Mouse (Mus musculus) kidney, adult 9 months (tissue): ENCODE measurements around the gene Rpl36al.

Experiments
- DNase-seq: peaks from one replicate; pipeline ENCODE4 v3.0.0; 2022

Gene Rpl36al

DNA sequence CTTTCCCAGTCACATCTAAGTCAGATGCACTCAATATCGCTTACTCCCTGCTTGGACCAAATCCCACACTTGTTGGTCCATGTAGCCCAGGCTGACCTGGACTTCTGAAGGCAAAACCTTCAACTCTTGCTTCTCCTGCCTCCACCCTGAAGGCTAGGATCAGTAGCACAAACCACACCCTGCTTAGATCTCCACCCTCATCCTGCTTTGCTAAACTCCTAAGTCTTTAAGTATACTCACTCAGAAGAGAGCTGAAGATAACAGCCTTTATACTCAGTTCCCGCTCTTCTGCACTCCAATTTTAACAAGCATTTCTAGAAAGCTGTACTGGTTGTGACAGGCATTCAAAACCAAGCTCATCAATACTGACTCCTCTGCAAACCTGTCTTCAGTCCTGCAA is 26.8 kb downstream of the Rpl36al start:
- no peak for DNase-seq

DNA sequence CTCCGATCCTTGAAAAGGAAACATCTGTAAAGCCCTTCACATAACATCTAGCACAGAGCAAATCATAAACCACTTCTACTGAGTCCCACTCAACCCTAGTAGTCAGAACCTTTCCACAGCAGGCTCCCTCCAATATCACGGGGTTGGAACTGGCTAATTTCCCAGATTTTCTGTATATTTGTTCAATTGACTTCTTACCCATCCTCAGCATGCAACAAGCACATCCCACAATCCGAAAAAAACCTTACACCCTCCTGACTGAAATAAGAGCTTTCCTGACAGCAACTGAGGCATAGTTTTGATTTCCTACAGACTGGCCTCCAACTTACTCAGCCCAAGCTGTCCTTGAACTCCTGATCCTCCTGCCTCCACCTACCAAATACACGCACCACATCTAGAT is 27.4 kb downstream of the Rpl36al start:
- DNase-seq = no peak

DNA sequence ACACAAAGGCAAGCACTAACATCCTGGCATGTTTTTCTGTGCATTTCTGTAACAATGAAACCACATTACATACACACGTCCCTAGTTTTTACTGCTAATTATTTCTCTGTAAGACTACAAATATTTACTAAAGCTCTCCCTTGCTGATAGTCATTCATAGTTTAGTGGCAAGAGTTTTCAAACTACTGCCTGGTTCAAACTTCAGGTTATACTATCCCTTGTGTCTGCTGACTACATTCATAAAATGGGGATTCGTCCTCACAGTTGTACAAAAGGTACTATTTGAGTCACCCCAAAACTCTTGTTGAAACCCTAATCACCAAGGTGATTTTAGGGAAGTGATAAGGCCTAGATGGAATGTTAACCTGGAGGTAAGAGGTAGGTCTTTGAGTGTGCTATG is 28.0 kb downstream of the Rpl36al start:
- no peak for DNase-seq

DNA sequence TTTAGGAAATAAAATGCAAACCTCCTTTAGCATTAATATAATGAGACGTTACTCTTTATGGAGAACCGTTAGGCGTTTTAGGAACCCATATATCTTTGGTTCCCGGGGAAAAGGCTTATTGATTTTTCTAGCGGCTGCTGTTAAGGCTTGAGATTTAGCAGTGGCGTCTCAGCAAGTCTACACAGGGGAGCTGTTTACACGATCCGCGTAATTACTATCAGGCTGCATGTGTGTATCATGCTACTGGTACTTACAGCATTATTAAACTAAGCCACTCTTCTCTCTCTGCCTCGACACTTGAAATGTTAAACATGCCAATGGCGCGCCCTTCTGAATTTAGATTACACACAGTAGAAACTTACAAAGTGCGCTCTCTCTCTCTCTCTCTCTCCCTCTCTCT is 33.8 kb downstream of the Rpl36al start:
- no peak for DNase-seq

DNA sequence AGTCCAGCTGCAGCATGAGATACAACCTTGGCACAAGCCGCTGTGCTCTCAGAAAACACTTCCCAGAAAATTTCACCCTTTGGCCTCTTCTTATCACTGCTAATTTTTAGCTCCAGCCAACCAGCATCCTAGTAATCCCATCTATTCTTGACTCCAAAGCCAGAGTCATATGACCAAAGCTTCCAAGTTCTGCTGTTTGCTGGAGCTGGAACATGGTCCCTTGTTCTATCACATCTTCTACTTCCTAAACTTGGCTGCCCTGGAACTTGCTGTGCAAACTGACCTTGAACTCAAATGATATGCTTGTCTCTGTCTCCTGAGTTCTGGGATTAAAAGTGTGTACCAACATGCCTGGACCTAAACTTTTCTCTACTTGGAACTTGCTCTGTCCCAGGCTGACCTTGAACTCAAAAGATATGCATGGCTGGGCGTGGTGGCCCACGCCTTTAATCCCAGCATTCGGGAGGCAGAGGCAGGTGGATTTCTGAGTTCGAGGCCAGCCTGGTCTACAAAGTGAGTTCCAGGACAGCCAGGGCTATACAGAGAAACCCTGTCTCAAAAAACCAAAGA is 36.6 kb downstream of the Rpl36al start:
- DNase-seq = no peak

DNA sequence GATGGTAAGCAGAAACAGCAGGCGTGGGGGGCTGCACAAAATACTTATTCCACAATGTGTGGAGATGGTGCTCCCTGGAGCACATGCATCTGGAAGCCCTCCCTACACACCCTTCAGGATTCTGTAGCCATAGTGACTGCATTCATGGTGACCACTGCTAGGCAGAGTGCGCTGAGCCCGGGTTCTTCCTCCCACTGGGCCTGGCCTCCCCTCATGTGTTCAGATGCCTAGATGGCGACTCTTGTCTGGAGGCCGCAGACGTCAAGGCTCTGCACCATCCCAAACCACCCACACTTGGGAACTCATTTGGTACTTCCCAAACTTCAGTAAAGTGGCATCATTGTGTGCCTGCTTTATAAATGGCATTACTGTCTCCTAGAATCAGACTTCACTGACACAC is 40.4 kb downstream of the Rpl36al start:
- DNase-seq = no peak

DNA sequence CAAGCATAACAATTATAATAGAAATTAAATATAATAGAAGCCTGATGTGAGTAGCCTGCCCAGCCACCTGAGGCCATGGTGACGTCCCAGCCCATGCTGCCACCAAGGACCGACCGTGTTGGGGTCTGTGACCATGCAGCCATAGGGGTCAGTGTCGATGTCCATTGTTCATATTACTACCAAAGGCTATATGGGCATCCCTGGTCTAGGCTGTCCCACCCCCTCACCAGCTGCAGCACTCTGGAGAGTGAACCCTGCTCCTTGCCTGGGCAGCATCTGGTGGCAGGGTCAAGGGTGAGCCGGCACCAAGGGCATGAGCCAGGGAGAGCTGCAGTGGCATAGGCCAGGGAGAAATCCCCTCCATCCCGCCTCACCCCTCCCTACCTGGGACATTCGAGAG is 44.0 kb downstream of the Rpl36al start:
- DNase-seq = no peak

DNA sequence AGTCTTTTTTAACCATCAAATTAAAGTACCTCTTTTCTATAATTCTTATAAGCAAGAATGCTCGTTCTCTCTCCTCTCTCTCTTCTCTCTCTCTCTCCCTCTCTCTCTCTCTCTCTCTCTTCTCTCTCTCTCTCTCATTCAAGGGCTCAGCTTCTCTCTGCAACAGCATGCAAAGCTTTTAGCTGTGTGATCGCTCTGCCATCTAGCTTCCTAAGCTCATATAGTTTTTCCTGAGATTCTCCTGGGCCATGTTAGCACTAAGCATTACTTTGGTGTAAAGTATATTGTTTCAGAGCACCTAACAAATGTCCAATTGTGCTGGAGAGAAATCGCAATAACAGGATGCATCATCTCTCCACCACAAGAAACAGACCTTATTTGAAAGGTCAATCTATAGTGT is 44.7 kb downstream of the Rpl36al start:
- DNase-seq = no peak
